Mouse (Mus musculus): ENCODE results near the gene Prr14l. TPM values are rescaled to one million over a fixed set of nuclear protein-coding genes. Genes with fewer than 3 reads are reported as not detected.
"Not testable (repeated sequence)": the region's sequence is repeated elsewhere in the genome, so short reads cannot be mapped to it uniquely, and the experiment has no call there.

Prr14l gene
- total RNA-seq, 2 experiments from 2014 or later, result 31.8 to 34.6 TPM

- DNase-seq (ENCODE audit: extremely low spot score in 1 of 2, low spot score in 2 of 2), result no peak
- intact Hi-C loops (cut with DNase I), result no loop called here
Measured at GRCm38 (mm10) chr5:32827009-32827408, 27.0 kb downstream of the Prr14l start, which contains the start of gene Gm20671. TSS of gene Gm20671 (minus strand) at chr5:32827109.

- intact Hi-C loops (cut with DNase I), result no loop called here
- DNase-seq (ENCODE audit: extremely low spot score in 1 of 2, low spot score in 2 of 2), result peak in 1 of 2 experiments; percentile 17
Measured at GRCm38 (mm10) chr5:32820471-32820870, 33.6 kb downstream of the Prr14l start.

GRCm38 (mm10) chr5:32815396-32815795 lies 38.7 kb downstream of the Prr14l start:
- intact Hi-C loops (cut with DNase I), result no loop called here
- DNase-seq (ENCODE audit: extremely low spot score in 1 of 2, low spot score in 2 of 2), result no peak

- DNase-seq (ENCODE audit: extremely low spot score in 1 of 2, low spot score in 2 of 2); intact Hi-C loops (cut with DNase I): not testable (repeated sequence)
Measured at GRCm38 (mm10) chr5:32786454-32786853, 67.6 kb downstream of the Prr14l start.

- intact Hi-C loops (cut with DNase I), result no loop called here
- DNase-seq (ENCODE audit: extremely low spot score in 1 of 2, low spot score in 2 of 2), result peak; percentile 95 to 98
Measured at GRCm38 (mm10) chr5:32785313-32785915, 68.6 kb downstream of the Prr14l start, which contains the start of gene Pisd. TSS of gene Pisd (minus strand) at chr5:32785646.

GRCm38 (mm10) chr5:32784726-32785125 lies 69.3 kb downstream of the Prr14l start:
- intact Hi-C loops (cut with DNase I), result no loop called here

GRCm38 (mm10) chr5:32781596-32781995 lies 72.5 kb downstream of the Prr14l start:
- DNase-seq (ENCODE audit: extremely low spot score in 1 of 2, low spot score in 2 of 2), result no peak
- intact Hi-C loops (cut with DNase I), result no loop called here

More at GRCm38 (mm10) chr5:32784726-32785125, 69.3 kb downstream of the Prr14l start:
- no peak for DNase-seq (ENCODE audit: extremely low spot score in 1 of 2, low spot score in 2 of 2)

GRCm38 (mm10) chr5:32778168-32778567 lies 75.9 kb downstream of the Prr14l start:
- DNase-seq (ENCODE audit: extremely low spot score in 1 of 2, low spot score in 2 of 2), result no peak
- intact Hi-C loops (cut with DNase I), result no loop called here

- no peak for DNase-seq (ENCODE audit: extremely low spot score in 1 of 2, low spot score in 2 of 2)
- intact Hi-C loops (cut with DNase I), result no loop called here
Measured at GRCm38 (mm10) chr5:32772361-32772760, 81.7 kb downstream of the Prr14l start.

GRCm38 (mm10) chr5:32767636-32768373 lies 86.3 kb downstream of the Prr14l start:
- intact Hi-C loops (cut with DNase I), result no loop called here
- no peak for DNase-seq (ENCODE audit: extremely low spot score in 1 of 2, low spot score in 2 of 2)

GRCm38 (mm10) chr5:32767004-32767403 lies 87.1 kb downstream of the Prr14l start:
- DNase-seq (ENCODE audit: extremely low spot score in 1 of 2, low spot score in 2 of 2), result no peak
- intact Hi-C loops (cut with DNase I), result no loop called here

GRCm38 (mm10) chr5:32761566-32762140 lies 92.4 kb downstream of the Prr14l start:
- intact Hi-C loops (cut with DNase I), result no loop called here
- DNase-seq (ENCODE audit: extremely low spot score in 1 of 2, low spot score in 2 of 2), result peak in 1 of 2 experiments; percentile 43

GRCm38 (mm10) chr5:32760787-32761186 lies 93.3 kb downstream of the Prr14l start:
- intact Hi-C loops (cut with DNase I), result no loop called here
- DNase-seq (ENCODE audit: extremely low spot score in 1 of 2, low spot score in 2 of 2), result no peak

GRCm38 (mm10) chr5:32760352-32760751 lies 93.7 kb downstream of the Prr14l start:
- intact Hi-C loops (cut with DNase I); DNase-seq (ENCODE audit: extremely low spot score in 1 of 2, low spot score in 2 of 2): not testable (repeated sequence)

- DNase-seq (ENCODE audit: extremely low spot score in 1 of 2, low spot score in 2 of 2), result no peak
- intact Hi-C loops (cut with DNase I), result no loop called here
Measured at GRCm38 (mm10) chr5:32759662-32760061, 94.4 kb downstream of the Prr14l start.

- DNase-seq (ENCODE audit: extremely low spot score in 1 of 2, low spot score in 2 of 2), result no peak
- intact Hi-C loops (cut with DNase I), result no loop called here
Measured at GRCm38 (mm10) chr5:32756141-32756540, 97.9 kb downstream of the Prr14l start.

GRCm38 (mm10) chr5:32751736-32752135 lies 102.3 kb downstream of the Prr14l start:
- intact Hi-C loops (cut with DNase I), result no loop called here
- no peak for DNase-seq (ENCODE audit: extremely low spot score in 1 of 2, low spot score in 2 of 2)

- intact Hi-C loops (cut with DNase I), result no loop called here
- DNase-seq (ENCODE audit: extremely low spot score in 1 of 2, low spot score in 2 of 2), result no peak
Measured at GRCm38 (mm10) chr5:32748936-32749335, 105.1 kb downstream of the Prr14l start.

GRCm38 (mm10) chr5:32747650-32748375 lies 106.2 kb downstream of the Prr14l start:
- DNase-seq (ENCODE audit: extremely low spot score in 1 of 2, low spot score in 2 of 2), result peak in 1 of 2 experiments; percentile 59
- intact Hi-C loops (cut with DNase I), result no loop called here
